Mouse (Mus musculus) lung, postnatal 25 days (tissue): Measurements from ENCODE around the gene Mrpl52.

Experiments used
- DNase-seq: peaks from one replicate; pipeline ENCODE4 v3.0.0; 2022; ENCODE audit warnings: low spot score

Gene Mrpl52

GRCm38 (mm10) chr14:54426689-54427398, at the start of gene Mrpl52:
Gene Mrpl52, plus strand, starts transcription at chr14:54426909.
- peak; percentile 94 for DNase-seq

DNA sequence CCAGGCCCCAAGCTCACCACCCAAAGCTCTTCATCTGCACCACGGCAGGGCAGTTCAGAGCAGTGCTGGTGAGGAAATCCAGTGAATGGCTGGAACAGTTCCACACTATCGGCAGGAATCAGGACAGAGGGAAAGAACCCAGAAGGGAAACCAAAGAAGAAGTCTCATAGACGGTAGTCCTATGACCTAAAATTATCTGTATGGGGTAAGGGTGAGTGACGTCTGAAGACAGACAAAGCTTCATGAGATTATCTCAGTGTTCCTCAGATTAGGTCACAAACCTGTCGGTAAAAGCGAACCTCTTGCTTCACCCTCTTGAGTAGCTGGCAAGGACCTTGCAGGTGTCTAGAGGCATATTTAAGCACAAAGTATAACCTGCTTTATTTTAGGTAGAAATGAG, 49.5 kb upstream of the Mrpl52 start:
- no peak for DNase-seq

GRCm38 (mm10) chr14:54379571-54379970, 47.1 kb upstream of the Mrpl52 start:
- DNase-seq, result no peak

DNA sequence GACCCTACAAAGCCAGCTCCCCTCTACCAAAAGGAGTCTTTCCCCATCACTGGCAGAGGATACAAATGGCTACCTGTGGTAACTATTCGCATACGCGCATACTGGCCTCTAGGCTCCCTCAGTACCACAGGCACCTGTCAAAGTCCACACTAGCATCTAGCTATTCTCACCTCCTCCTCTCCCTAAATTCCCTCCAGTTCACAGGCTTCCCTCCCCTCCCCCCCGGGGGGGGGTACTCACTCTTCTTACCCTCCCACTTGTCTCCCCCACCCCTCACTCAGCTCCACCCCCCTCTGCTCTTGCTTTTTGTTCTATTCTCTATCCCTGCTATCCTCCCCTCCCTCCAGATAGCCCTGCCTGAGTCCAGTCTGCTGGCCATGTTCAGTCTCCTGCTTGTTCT, 46.1 kb upstream of the Mrpl52 start:
- DNase-seq, result no peak

DNA sequence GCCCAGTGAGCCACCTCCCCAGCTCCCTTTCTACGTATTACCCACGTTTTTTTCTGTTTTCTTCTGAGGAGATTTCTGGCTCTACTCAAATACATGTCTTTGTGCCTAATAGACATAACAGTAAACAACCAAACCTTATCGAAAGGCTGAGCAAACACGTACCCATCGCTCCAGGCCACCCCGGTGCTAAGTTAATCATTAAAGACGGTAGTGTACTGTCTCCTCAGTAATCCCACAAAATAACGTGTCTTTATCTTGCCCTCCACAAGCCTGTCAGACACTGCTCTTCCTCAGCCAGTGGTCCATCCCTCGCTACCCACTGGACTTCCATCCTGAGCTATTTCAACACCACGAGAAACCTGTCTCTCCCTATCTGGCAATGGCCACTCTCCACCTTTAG, 44.9 kb upstream of the Mrpl52 start:
- DNase-seq, result no peak

- DNase-seq, result no peak
Observed at GRCm38 (mm10) chr14:54382641-54383040, 44.1 kb upstream of the Mrpl52 start.

DNA sequence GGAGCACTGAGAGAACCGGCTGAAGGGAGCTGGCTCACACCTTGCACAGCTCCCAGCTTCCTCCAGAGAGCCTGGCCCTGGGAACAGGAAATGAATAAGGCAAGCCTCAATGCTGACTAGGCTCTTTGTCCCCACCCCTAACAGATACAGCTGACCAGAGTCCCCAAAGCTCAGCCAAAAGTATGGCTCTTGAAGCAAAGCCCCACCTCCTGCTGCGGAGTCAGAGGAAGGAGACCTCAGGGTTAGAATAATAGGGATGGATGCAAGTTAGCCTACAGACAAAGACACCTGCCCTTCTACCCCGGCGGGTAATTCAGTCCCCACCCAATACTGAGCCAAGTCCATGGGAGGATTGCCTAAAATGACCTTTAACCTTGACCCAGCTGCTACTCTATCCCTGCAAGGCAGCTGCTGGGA, 43.3 kb upstream of the Mrpl52 start:
- no peak for DNase-seq

DNA sequence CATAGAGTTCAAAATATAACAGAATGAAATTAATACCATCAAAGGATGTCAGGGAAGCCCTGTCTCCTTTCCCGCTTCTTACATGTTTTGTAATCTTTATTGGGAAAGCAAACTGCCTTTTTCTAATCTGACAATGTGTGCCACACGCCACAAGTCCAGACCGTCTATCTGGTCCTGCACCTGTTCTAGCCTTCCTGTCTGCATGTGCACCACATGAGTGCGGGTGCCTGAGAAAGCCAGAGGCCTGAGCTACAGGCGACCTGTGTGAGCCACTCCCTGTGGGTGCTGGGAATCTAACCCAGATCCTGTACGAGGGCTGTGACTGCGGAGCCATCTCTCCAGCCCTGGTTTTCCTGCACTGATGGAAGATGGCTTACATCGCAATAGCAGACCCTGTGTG, 42.3 kb upstream of the Mrpl52 start:
- no peak for DNase-seq

DNA sequence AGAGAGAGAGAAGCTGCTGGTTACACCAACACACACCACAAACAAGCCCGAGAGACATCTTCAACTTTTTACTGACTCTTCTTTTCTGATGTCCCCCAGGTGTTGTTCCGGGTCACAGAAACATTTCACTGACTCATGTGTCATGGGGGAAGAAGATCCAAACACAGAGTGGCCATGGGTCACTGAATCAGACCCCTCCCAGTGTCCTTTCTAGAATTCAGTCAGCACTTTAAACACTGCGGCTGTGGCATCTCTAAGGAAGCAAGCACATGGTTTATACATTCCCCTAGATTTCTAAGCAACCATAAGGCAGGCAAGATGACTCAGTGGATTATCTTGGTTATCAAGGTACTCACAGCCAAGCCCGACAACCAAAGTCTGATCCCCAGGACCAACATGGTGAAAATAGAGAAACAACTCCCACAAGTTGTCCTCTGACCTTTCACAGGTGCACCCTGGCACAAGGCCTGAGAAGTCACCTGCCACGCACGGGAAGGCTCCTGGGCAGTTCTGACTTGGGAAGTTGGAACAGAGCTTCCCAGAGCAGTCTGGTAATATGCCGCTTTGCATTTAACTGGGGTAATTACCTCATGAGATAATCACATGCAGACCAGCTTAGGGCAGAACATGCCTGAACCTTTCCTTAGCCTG, 40.6 kb upstream of the Mrpl52 start:
- no peak for DNase-seq

GRCm38 (mm10) chr14:54387546-54387945, 39.2 kb upstream of the Mrpl52 start:
- DNase-seq, result no peak

- DNase-seq, result no peak
Observed at GRCm38 (mm10) chr14:54390843-54391242, 35.9 kb upstream of the Mrpl52 start.

DNA sequence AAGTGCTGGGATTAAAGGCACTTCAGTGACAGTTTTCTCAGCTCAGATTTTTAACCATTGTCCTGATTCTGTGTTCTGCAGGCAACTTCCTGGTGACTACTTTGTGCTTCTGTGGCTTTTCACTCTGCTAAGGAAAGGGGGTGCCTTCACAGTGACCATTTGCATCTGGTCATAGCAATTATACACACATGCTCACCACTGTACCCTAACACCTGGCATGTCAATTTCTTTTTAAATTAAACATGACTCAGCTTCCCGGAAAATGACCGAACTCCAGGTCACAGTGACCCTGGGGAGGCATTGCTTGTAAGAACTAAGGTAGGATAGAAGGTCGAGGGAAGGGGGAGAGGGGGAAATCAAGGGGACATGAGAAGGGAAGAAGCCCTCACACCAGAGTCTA, 32.9 kb upstream of the Mrpl52 start:
- DNase-seq, result no peak

- DNase-seq, result no peak
Observed at GRCm38 (mm10) chr14:54394309-54394708, 32.4 kb upstream of the Mrpl52 start.

- DNase-seq, result no peak
Observed at GRCm38 (mm10) chr14:54396685-54397084, 30.0 kb upstream of the Mrpl52 start.

GRCm38 (mm10) chr14:54397872-54398527, 28.7 kb upstream of the Mrpl52 start:
- DNase-seq, result no peak

DNA sequence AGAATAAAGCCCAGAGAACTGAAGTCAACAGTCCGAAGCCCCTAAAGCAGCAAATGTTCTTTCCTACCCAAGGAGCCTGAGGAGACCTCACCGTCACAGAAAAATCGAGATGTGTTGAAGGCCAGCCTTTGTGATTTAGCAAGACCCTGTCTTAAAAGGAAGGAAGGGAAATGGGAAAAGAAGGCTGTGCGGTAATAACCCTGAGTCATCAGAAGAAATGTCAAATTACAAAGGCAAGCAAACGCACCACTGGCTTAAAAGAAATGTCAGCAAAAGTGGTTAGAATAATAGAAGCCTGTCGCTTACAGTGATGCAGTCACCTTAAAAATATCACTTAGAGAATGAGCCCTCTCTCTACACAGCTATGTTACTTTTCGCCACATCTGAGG, 28.2 kb upstream of the Mrpl52 start:
- no peak for DNase-seq

GRCm38 (mm10) chr14:54398921-54399382, 27.8 kb upstream of the Mrpl52 start:
- no peak for DNase-seq

DNA sequence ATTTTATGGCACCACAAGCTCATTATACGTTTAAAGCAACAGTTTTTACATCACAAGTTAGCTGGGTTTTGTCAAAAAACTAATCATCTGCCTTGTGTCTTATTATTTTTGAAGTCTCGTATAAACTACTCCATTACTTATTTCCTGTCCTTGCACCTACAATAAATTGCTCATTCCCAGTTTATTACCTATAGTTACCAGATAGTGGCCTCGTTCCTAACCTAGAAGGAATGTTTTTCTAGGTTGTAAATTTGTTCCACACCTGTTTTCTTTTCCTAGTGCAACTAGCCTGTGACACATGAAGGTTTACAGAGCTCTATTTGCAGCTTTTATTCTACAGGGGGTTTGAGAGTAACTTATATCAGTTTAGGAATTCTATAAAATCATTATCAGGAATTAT, 25.0 kb upstream of the Mrpl52 start:
- no peak for DNase-seq

GRCm38 (mm10) chr14:54408336-54409056, 18.2 kb upstream of the Mrpl52 start:
- DNase-seq, result no peak

DNA sequence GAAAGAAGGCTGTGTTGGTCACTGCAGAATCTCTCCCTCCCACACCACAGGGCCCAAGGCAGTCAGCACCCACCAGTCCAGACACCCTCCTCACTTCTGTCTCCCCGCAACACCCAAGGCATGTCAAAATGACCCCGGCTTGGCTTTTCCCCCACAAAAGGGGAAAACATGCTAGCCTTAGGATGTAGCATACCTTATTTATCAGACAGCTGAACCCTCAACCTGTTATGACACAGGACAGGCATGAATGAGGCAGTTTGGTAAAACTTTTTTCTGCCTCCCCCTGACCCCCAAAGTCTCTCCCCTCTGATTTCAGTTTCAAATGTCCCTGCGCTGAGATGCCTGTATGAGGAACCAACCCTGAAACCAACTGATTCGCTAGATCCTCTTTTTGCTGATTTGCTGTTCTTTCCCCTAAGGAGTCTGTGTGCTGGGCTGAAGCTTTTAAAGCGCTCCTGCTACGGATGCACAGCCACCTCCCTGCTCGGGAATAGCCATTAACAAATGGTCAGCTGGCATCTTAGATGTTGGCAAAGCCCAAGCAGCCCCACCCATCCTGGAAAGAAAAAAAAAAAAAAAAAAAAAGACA, 17.6 kb upstream of the Mrpl52 start:
- DNase-seq, result peak; percentile 32

DNA sequence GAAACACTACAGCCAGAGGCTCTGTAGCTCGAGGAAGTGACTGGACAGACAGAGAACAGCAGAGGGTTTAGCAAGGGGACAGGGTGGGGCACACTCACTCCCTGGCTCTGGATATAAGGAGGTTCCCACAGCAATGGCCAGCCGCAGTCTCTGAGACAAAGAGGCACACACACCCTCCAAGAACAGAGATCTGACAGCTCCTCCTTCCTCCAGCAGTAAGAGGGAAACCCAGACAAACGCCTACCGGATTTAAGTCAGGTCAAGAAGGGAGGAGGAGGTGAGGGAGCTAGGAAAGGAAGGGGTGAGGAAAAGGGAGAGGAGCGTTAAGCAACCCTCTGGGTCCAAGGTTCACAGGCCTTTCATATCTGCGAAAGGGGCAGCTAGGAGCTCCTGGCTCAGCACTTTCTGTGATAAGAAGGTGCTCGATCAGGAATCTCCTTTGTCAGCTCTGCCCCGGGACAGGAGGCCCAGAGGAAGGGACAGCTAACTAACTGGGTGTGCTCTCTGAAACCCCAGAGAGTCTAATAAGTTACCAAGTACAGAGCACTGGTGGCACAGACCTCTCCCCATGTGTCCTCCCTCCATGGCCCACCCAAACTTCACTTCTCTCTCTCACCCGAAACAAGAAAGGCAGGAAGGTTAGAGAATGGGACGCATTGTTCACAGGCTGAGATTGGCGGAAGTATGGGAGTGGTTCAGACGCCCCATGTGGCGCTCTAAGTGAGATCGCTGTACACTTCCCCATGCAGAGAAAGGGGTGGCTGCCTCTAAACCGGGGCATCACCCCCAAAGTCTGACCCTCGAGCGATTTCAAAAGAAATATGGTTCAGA, 16.5 kb upstream of the Mrpl52 start:
- DNase-seq, result peak; percentile 59
